Mouse (Mus musculus) cerebellum, postnatal 4 days (tissue): ENCODE data around the gene Syt10.
"Not testable (repeated sequence)": the region's sequence is repeated elsewhere in the genome, so short reads cannot be mapped to it uniquely, and the experiment has no call there.

Experiments used
- DNase-seq, 2 experiments: peaks; one replicate each; pipeline ENCODE4 v3.0.0; 2022; ENCODE audit warnings: low spot score in 2 of 2, mixed read lengths in 1 of 2

Gene Syt10

DNA sequence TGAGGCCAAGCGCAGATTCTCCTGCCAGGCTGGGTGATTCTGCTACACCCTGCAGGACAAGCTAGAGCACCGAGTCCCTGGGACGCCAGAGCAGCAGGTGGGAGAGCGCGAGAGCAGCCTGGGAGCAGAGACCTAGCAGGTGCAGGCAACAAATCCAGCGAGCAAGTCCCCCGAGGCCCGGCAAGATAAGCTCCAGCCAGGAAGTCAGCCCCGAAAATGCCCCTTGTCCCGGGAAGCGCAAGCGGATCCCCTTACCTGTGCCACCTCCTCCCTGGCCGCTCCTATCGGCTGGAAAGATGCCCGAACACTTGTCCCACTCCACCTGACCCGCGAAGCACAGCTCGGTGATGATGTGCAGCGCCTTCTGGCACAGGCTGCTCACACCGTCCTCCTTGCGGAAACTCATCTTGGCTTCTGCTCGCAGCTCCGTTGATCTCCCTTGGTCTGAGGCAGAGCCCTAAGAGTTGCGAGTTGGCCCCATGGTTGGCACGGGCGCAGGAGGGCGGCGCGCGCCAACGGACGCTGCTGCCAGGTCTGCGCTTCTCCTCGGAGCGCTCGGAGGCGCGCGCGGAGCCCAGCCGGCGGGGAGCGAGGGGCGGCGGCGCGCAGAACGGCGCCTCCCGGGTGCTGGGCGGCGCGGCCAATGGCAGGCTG is at the start of gene Syt10:
Gene Syt10, minus strand, starts transcription at position 497 of the 654 bp plus-strand sequence.
- DNase-seq: peak; percentile 22 to 60

DNA sequence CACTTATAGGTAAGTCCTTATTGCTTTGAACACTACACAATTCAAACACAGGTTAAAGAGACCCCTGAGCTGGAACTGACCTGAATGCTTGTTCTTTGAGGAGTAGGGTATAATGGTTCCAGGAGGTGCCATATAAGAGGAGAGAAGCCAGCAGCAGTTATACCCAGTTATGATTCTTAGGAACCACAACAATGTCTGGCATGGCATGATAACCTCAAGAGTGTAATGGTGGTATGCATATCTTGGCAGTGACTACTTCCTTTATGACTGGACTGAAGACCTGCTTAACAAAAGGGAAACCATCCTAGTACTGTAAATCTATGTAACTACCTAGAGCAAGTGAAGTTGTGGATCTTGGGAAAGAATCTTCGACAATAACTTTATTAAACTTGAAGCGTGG is 42.1 kb upstream of the Syt10 start:
- DNase-seq: no peak

DNA sequence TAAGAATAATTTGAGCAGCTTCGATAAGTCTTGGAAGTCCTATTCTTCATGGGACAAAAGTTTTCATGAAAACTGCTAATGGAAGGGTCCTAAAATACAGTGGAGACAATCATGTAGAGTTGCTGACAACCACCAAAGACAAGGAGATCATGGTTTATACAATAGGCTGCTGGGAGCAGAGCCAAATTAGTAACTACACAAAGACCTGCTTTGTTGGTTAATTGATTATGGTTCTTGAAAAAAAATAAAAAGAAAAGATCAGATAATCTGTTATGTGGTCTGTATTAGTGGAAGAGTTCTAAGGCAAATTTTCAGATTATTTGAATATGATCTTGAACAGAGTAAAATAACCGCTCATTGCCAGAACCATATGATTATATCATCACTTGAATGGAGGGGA is 37.3 kb upstream of the Syt10 start:
- DNase-seq: no peak

DNA sequence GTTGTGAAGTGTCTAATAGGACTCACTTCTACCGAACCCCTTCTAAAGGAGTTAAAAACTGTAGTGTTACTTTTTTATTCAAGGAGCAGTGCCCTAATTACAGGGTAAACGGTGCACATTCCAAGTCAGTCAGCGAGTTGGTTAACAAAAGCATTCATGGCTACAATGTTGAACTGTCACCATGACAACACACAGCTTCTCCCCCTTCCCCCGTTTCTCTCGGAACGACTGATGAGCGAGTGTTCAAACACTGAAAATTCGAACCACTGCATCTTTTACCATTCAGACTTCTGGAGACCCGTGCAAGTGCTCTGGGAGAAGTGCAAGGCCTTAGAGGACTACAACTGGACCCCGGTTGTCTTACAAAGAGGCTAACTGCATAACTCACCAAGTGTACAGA is 25.6 kb downstream of the Syt10 start:
- DNase-seq: no peak

DNA sequence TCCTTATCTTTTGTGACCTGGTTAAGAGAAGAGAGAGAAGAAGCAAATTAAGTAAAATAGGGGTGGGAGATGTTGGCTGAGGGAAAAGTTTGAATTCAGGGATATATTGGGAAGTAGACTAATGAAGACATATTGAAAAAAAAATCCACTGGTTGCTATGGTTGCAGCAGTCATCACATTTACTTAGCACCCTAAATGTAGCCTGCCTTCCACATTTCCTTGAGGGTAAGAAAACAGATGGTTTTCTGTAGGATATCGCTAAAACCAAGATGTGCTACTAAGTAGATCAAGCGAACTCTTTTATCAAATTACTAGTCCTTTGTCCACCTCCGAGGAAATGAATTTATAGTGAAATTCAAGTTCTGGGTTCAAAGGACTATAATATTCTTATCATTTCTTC is 37.2 kb downstream of the Syt10 start:
- no peak for DNase-seq

DNA sequence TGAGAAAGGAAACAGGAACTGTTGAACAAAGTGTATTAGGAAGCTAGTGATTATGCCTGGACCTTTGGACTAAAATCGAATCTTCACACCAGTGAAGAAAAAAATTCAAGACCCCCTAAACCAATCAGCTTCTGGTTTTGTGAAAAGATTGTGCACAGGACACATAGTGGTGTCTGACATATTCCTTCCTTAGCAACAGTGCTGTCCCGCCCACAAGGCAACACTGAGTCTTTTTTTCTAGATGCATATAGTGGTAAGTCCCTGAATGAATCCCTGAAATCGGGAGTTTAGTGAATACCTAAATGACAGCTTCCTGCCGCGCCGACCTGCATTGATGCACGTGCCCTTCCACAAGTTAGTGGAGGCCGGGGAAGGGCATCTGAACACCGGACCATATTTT is 61.7 kb downstream of the Syt10 start:
- no peak for DNase-seq

DNA sequence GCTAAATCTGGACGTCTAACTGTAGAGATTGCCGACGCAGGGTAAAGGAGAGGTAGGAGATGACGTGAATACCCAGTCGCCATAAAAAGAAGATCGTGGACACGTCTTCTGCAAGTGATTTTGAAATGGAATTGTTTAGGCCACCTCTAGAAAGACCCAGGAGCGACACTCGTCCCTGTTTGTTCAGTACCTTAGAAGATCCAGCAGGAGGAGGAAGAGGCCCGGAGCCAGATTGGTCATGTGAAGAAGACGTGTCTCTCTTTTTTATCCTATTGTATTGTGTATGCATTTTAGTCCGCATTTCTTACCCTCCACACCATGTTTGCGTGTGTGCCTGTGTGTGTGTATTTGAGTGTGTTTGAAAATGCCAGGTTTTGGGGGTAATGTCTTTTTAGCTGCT is 75.6 kb downstream of the Syt10 start:
- DNase-seq: not testable (repeated sequence)

DNA sequence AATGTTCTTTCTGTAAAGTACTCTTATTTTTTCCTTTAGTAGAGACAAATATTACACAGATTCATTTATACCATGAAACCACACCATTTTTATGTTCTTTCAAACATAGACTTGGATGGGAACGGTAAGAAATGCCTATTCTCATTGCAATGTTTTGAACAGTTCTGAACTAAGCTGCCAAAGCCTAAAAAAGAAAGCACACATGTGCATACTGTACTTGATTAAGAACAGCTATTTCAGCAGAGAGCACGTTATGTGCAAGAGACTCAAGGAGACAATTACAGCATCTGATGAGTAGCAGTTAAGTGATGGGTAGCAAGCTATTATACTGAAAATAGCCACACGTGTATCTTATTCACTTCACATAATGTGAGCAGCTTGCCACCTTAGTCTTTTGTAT is 108.0 kb downstream of the Syt10 start:
- DNase-seq: no peak
